24 mouse cellular contexts compared by ENCODE assay signal in the genomic region with DNA sequence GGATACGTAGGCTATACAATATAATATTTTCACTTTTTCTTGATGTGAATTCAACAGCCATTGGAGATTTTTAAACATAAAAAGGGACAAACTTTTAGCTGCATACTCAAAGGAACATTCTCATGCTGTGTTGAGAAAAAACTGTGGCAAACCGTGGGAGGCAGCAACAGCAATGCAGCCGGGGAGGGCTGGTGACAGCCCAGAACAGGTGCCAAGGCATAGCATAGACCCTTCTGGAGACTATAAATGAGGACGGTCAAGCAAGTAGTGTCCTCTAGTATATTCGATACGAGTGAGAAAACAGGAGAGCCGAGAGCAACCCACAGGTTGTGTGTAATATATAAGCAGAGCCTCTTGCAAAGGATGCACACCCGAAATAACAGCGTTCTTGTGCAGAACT.
DNase-seq lines count a peak whose midpoint lies in the region; ATAC-seq and TF ChIP-seq lines count a peak whose summit lies in the region.
"Had no signal": no experiment of that assay in that cellular context is flagged by ENCODE, and none has a peak within 500 bp of the region (broad histone marks: within the 10 kb centered on the region; RNA-seq: fewer than 3 reads in every experiment).

No protein-coding gene starts in this region.

- no peak for DNase-seq in layer of hippocampus, adult 2 months (ENCODE audit: low spot score in 2 of 2)
- no peak for DNase-seq in layer of hippocampus, adult 11-12 months (ENCODE audit: low spot score)
- DNase-seq in brain, adult 2 months (ENCODE audit: low read depth, low spot score), result peak; percentile 52
- DNase-seq in right cerebral cortex, postnatal 25 days, result peak; percentile 23
- no peak for DNase-seq in heart, embryonic 10.5 days (ENCODE audit: low spot score)
- DNase-seq: adrenal gland, postnatal 25 days; cerebellum, adult 11-12 months; gastrocnemius, postnatal 14 days; heart, adult 18-20 months; kidney, postnatal 25 days; layer of hippocampus, adult 9-11 months; lung, embryonic 14.5 days; lung, postnatal 36 days had no signal

- no peaks in the 10 kb centered on the region for H3K36me3 ChIP-seq in forebrain, embryonic 15.5 days
- H3K36me3 ChIP-seq in forebrain, embryonic 12.5 days (replicated peaks), result no peaks in the 10 kb centered on the region
- H3K36me3 ChIP-seq in heart, embryonic 10.5 days, result no peaks in the 10 kb centered on the region
- H3K36me3 ChIP-seq: hindbrain, embryonic 12.5 days; limb, embryonic 15.5 days; midbrain, embryonic 13.5 days; neural tube, embryonic 12.5 days had no signal

- no peak overlapping the region for H3K9ac ChIP-seq in forebrain, embryonic 15.5 days (replicated peaks)
- no peak overlapping the region for H3K9ac ChIP-seq in forebrain, embryonic 12.5 days
- H3K9ac ChIP-seq: hindbrain, embryonic 12.5 days; limb, embryonic 15.5 days; liver, embryonic 14.5 days; lung, embryonic 14.5 days; midbrain, embryonic 13.5 days; neural tube, embryonic 12.5 days had no signal

- H3K27ac ChIP-seq in forebrain, embryonic 15.5 days (replicated peaks), result peak overlapping the region; percentile 54
- H3K27ac ChIP-seq in forebrain, embryonic 12.5 days, result no peak overlapping the region
- peak overlapping the region; percentile 18; the same call in 1 of the 2 replicates for H3K27ac ChIP-seq in layer of hippocampus, adult 2 months
- no peak overlapping the region for H3K27ac ChIP-seq in heart, embryonic 10.5 days
- H3K27ac ChIP-seq: hindbrain, embryonic 12.5 days; limb, embryonic 15.5 days; liver, embryonic 14.5 days; midbrain, embryonic 13.5 days; neural tube, embryonic 12.5 days; stomach, postnatal 0 days had no signal

- 54% methylated on average over 9 of the region's 9 CpGs for WGBS in forebrain, embryonic 15.5 days
- 78% methylated on average over 9 of the region's 9 CpGs for WGBS in forebrain, embryonic 12.5 days
- 84% methylated on average over 9 of the region's 9 CpGs for WGBS in heart, embryonic 10.5 days

- peaks cover 21% of the 10 kb centered on the region for H3K4me1 ChIP-seq in forebrain, embryonic 15.5 days
- H3K4me1 ChIP-seq in forebrain, embryonic 12.5 days, result no peaks in the 10 kb centered on the region; the same call in 1 of the 2 replicates
- H3K4me1 ChIP-seq in heart, embryonic 10.5 days, result no peaks in the 10 kb centered on the region
- H3K4me1 ChIP-seq: hindbrain, embryonic 12.5 days; limb, embryonic 15.5 days; megakaryocyte, embryonic 14.5 days; midbrain, embryonic 13.5 days; neural tube, embryonic 12.5 days had no signal

- no peak for TF ChIP-seq CTCF in layer of hippocampus, adult 2 months (conservative IDR thresholded peaks at IDR 0.05)

- no peaks in the 10 kb centered on the region for H3K27me3 ChIP-seq in forebrain, embryonic 15.5 days
- no peaks in the 10 kb centered on the region for H3K27me3 ChIP-seq in forebrain, embryonic 12.5 days
- H3K27me3 ChIP-seq in heart, embryonic 10.5 days (ENCODE audit: insufficient read depth, poor library complexity, severe bottlenecking), result no peaks in the 10 kb centered on the region
- H3K27me3 ChIP-seq: hindbrain, embryonic 12.5 days; limb, embryonic 15.5 days; megakaryocyte, embryonic 14.5 days; midbrain, embryonic 13.5 days; neural tube, embryonic 12.5 days had no signal

- H3K4me2 ChIP-seq in forebrain, embryonic 15.5 days (replicated peaks), result no peak overlapping the region
- no peak overlapping the region for H3K4me2 ChIP-seq in forebrain, embryonic 12.5 days
- H3K4me2 ChIP-seq: hindbrain, embryonic 12.5 days; limb, embryonic 15.5 days; lung, embryonic 14.5 days; midbrain, embryonic 13.5 days; neural tube, embryonic 12.5 days had no signal

- H3K9me3 ChIP-seq in forebrain, embryonic 15.5 days, result no peaks in the 10 kb centered on the region
- no peaks in the 10 kb centered on the region for H3K9me3 ChIP-seq in forebrain, embryonic 12.5 days
- H3K9me3 ChIP-seq in heart, embryonic 10.5 days, result no peaks in the 10 kb centered on the region
- H3K9me3 ChIP-seq: hindbrain, embryonic 12.5 days; limb, embryonic 15.5 days; midbrain, embryonic 13.5 days; neural tube, embryonic 12.5 days had no signal

- no peak for ATAC-seq in forebrain, embryonic 15.5 days (replicated peaks)
- no peak for ATAC-seq in forebrain, embryonic 12.5 days (ENCODE audit: low FRiP score)
- ATAC-seq: CD4-positive, CD25-positive, alpha-beta regulatory T cell, adult 4 months; intestine, postnatal 0 days; midbrain, embryonic 13.5 days had no signal

- no peak overlapping the region for H3K4me3 ChIP-seq in forebrain, embryonic 15.5 days
- H3K4me3 ChIP-seq in forebrain, embryonic 12.5 days (replicated peaks), result no peak overlapping the region
- no peak overlapping the region for H3K4me3 ChIP-seq in layer of hippocampus, adult 2 months
- H3K4me3 ChIP-seq in heart, embryonic 10.5 days, result no peak overlapping the region
- H3K4me3 ChIP-seq: hindbrain, embryonic 12.5 days; limb, embryonic 15.5 days; megakaryocyte, embryonic 14.5 days; midbrain, embryonic 13.5 days; neural tube, embryonic 12.5 days had no signal

Comparison
In these comparisons a context has a peak if more than half of its experiments do, and no peak if none do; other contexts are left out.
1. H3K27ac ChIP-seq: peak in forebrain, embryonic 15.5 days (single experiment) and layer of hippocampus, adult 2 months (single experiment); none in forebrain, embryonic 12.5 days (single experiment) and heart, embryonic 10.5 days (single experiment).
2. DNase-seq: peak in brain, adult 2 months (single experiment) and right cerebral cortex, postnatal 25 days (single experiment); none in layer of hippocampus, adult 2 months (0 of 2), layer of hippocampus, adult 11-12 months (single experiment) and heart, embryonic 10.5 days (single experiment).